Mouse (Mus musculus) hindbrain, embryonic 15.5 days (tissue): ENCODE data around the gene Iqcc. TPM values are rescaled to one million over a fixed set of nuclear protein-coding genes. Genes with fewer than 3 reads are reported as not detected.

Source experiments
- ATAC-seq: fragments of 200-750 bp; cut with Nextera tagmentation; 2 replicates; pipeline ENCODE4 v1.8.0; 2017; ENCODE audit warnings: low read depth, moderate number of reproducible peaks, moderate TSS enrichment; ENCODE audit not compliant: low FRiP score
- H3K27ac ChIP-seq: fragments of 300-500 bp; sonication (generic); replicated peaks from 2 replicates; pipeline ENCODE4 v1.5.1; 2015; ENCODE audit warnings: mild to moderate bottlenecking, inconsistent platforms
- H3K27me3 ChIP-seq: fragments of 300-500 bp; sonication (generic); 2 replicates; pipeline ENCODE4 v1.6.1; 2015; ENCODE audit warnings: control low read depth, inconsistent platforms
- H3K36me3 ChIP-seq: fragments of 300-500 bp; sonication (generic); 2 replicates; pipeline ENCODE4 v1.6.1; 2015; ENCODE audit warnings: control low read depth, inconsistent platforms
- H3K4me1 ChIP-seq: fragments of 300-500 bp; sonication (generic); replicated peaks from 2 replicates; pipeline ENCODE4 v1.6.1; 2015; ENCODE audit warnings: control low read depth, inconsistent platforms
- H3K4me2 ChIP-seq: fragments of 300-500 bp; sonication (generic); 2 replicates; pipeline ENCODE4 v1.6.1; 2015; ENCODE audit warnings: moderate library complexity, mild to moderate bottlenecking, inconsistent platforms
- H3K4me3 ChIP-seq: fragments of 300-500 bp; sonication (generic); 2 replicates; pipeline ENCODE4 v1.5.1; 2015; ENCODE audit warnings: mild to moderate bottlenecking, inconsistent platforms
- H3K9ac ChIP-seq: fragments of 300-500 bp; sonication (generic); 2 replicates; pipeline ENCODE4 v1.6.1; 2015; ENCODE audit warnings: inconsistent platforms
- H3K9me3 ChIP-seq: fragments of 300-500 bp; sonication (generic); 2 replicates; pipeline ENCODE4 v1.6.1; 2016; ENCODE audit warnings: control low read depth, inconsistent platforms
- WGBS: fragments of 180-500 bp; shearing (Covaris S2); methylation state at CpG from one replicate; pipeline ENCODE4 v1.1.7; 2015; 5-methylcytosine and 5-hydroxymethylcytosine counted together
- polyA plus RNA-seq: library from polyadenylated mRNA; unstranded; fragments of >200 nt; fragmentation: Nextera tagmentation; extraction: Ambion mirVana; gene quantifications from 2 replicates; pipeline ENCODE4 v1.2.1, GENCODE M21; 2015

The Iqcc gene
- polyA plus RNA-seq, 1 experiment from 2014 or later = 32.9 TPM

GRCm38 (mm10) chr4:129573093-129573370, 45.9 kb downstream of the Iqcc start:
- H3K9me3 ChIP-seq = no peaks in the 10 kb centered on the region
- H3K36me3 ChIP-seq = no peaks in the 10 kb centered on the region
- WGBS = 95% methylated on average over 4 of the region's 4 CpGs
- 0 out of 2 replicates have a peak, but pooled peaks cover 5% of the 10 kb centered on the region for H3K4me1 ChIP-seq
- ATAC-seq = no peak
- H3K27me3 ChIP-seq = no peaks in the 10 kb centered on the region
- H3K4me3 ChIP-seq = no peak overlapping the region
- no peak overlapping the region for H3K4me2 ChIP-seq
- no peak overlapping the region for H3K9ac ChIP-seq
- H3K27ac ChIP-seq = no peak overlapping the region

DNA sequence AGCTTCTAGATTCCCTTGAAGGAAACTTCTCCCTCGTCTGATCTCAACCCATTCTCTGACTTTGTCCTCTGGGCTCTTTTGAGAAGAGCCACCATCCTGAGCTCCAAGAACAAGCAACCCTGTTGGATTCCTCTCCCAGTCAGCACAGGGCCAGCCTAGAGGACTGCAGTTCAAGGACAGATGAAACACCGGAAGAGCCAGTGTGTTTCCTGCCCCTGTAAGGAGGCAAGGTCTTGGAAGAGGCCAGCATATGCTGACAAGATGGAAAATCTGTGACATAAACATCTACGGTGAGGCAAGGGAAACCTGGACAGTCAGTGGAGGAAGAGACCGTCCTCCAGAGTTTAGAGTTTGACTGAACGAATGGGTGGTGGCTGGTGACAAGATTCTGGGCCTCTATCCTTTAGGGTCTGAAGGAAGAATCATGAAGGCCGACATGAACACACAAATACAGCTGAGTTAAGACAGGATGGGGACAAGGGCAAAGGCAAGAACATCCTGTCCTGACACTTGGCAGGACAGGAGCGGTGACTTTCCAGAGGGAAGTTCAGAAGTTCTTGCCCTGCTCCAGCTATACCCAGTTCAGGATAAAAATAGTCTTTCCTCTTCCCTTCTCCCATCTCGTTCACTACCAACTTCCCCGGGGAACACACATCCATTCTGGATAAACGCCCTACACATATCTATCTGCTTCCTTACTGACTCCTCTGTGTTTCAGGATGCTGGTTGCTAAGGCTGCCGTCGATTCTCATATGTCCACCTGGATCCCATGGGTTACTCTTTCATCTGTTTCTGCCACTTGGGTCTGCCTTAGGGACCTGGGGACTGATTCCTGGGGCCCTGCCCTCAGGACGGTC, 46.4 kb downstream of the Iqcc start:
- H3K27me3 ChIP-seq = no peaks in the 10 kb centered on the region
- no peaks in the 10 kb centered on the region for H3K36me3 ChIP-seq
- H3K27ac ChIP-seq = no peak overlapping the region
- no peak overlapping the region for H3K9ac ChIP-seq
- WGBS = 84% methylated on average over 13 of the region's 13 CpGs
- H3K4me2 ChIP-seq = no peak overlapping the region
- no peak overlapping the region for H3K4me3 ChIP-seq
- ATAC-seq = no peak
- no peaks in the 10 kb centered on the region for H3K9me3 ChIP-seq
- H3K4me1 ChIP-seq = 0 out of 2 replicates have a peak, but pooled peaks cover 5% of the 10 kb centered on the region

GRCm38 (mm10) chr4:129571551-129572084, 47.3 kb downstream of the Iqcc start:
- no peak overlapping the region for H3K9ac ChIP-seq
- no peaks in the 10 kb centered on the region for H3K9me3 ChIP-seq
- no peak for ATAC-seq
- no peak overlapping the region for H3K27ac ChIP-seq
- 79% methylated on average over 8 of the region's 8 CpGs for WGBS
- no peaks in the 10 kb centered on the region for H3K36me3 ChIP-seq
- H3K4me1 ChIP-seq = no peaks in the 10 kb centered on the region
- no peak overlapping the region for H3K4me3 ChIP-seq
- H3K4me2 ChIP-seq = no peak overlapping the region
- no peaks in the 10 kb centered on the region for H3K27me3 ChIP-seq

DNA sequence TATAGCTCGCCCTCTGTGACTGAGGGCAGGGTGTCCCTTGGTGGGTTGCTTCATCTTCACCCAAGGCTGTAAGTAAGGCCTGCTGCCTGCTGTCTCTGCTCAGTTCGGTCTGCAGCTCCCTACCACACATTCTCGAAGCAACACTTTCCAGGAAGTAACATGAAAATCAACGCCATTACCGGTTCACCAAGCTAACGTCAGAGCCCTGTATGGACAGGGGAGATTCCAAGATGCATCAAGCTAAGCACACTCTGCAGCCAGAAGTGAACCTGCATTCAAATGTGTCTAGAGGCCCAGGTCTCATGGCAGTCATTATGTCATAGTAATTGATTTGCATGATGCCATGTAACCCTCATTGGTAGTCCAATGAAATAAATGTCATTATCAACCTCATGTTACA, 48.9 kb downstream of the Iqcc start:
- 88% methylated on average over 6 of the region's 6 CpGs for WGBS
- Histone ChIP-seq H3K27me3 (no peaks in the 10 kb centered on the region), H3K27ac (no peak overlapping the region), H3K9me3 (no peaks in the 10 kb centered on the region), H3K4me1 (no peaks in the 10 kb centered on the region), H3K9ac (no peak overlapping the region), H3K4me3 (no peak overlapping the region), H3K36me3 (no peaks in the 10 kb centered on the region), H3K4me2 (no peak overlapping the region)
- no peak for ATAC-seq

- H3K36me3 ChIP-seq = no peaks in the 10 kb centered on the region
- 94% methylated on average over 7 of the region's 7 CpGs for WGBS
- no peak overlapping the region for H3K9ac ChIP-seq
- no peak overlapping the region for H3K4me2 ChIP-seq
- no peaks in the 10 kb centered on the region for H3K27me3 ChIP-seq
- no peak overlapping the region for H3K4me3 ChIP-seq
- H3K4me1 ChIP-seq = no peaks in the 10 kb centered on the region
- no peak overlapping the region for H3K27ac ChIP-seq
- ATAC-seq = no peak
- no peaks in the 10 kb centered on the region for H3K9me3 ChIP-seq
These were observed 50.5 kb downstream of the Iqcc start for GRCm38 (mm10) chr4:129568366-129568765.

DNA sequence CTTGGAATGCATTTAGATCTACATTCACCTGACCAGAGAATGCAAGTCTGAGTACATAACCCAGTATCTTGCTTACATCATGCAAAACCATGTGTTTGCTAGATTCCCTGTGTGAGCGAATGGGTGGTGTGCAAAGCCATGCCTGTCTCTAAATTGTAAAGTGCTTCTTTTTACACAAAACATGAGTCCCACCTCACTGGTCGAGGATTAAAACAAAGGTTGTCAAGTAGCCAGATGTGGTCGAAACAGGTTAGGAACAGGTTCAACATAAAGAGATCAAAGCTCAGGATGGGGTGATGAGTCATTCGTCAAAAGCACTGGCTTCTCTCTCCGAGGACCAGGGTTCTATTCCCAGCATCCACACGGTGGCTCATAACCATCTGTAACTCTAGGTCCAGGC, 53.8 kb downstream of the Iqcc start:
- WGBS = 79% methylated on average over 6 of the region's 6 CpGs

More for the DNA sequence above, 53.8 kb downstream of the Iqcc start:
- no peaks in the 10 kb centered on the region for H3K9me3 ChIP-seq
- no peak for ATAC-seq
- H3K4me2 ChIP-seq = no peak overlapping the region
- H3K27me3 ChIP-seq = no peaks in the 10 kb centered on the region
- no peak overlapping the region for H3K4me3 ChIP-seq
- no peak overlapping the region for H3K9ac ChIP-seq
- no peaks in the 10 kb centered on the region for H3K36me3 ChIP-seq
- H3K27ac ChIP-seq = no peak overlapping the region
- H3K4me1 ChIP-seq = no peaks in the 10 kb centered on the region

Other genes starting within 250 kb of the Iqcc start
- 19.5 and 21.2 TPM in 2 replicates for gene Zbtb8a, start 241.0 kb downstream of the Iqcc start, polyA plus RNA-seq
- 15.7 and 17.1 TPM in 2 replicates for gene Zbtb8b, start 178.2 kb downstream of the Iqcc start, polyA plus RNA-seq
- gene Bsdc1, start 157.5 kb downstream of the Iqcc start, polyA plus RNA-seq = 35.3 and 37.4 TPM in 2 replicates
- gene Tssk3, start 128.1 kb downstream of the Iqcc start, polyA plus RNA-seq = 0.53 and 0.73 TPM in 2 replicates
- 0.39 and 0.87 TPM in 2 replicates for gene Fam229a, start 127.9 kb downstream of the Iqcc start, polyA plus RNA-seq
- 1,671 and 1,849 TPM in 2 replicates for gene Marcksl1, start 105.5 kb downstream of the Iqcc start, polyA plus RNA-seq
- gene Hdac1, start 76.4 kb downstream of the Iqcc start, polyA plus RNA-seq = 84.7 and 92.2 TPM in 2 replicates
- 11.7 and 13.6 TPM in 2 replicates for gene Lck, start 45.5 kb downstream of the Iqcc start, polyA plus RNA-seq
- 0.24 and 0.34 TPM in 2 replicates for gene Fam167b, start 40.5 kb downstream of the Iqcc start, polyA plus RNA-seq
- gene Eif3i, start 18.5 kb downstream of the Iqcc start, polyA plus RNA-seq = 203 and 206 TPM in 2 replicates
- 183 and 184 TPM in 2 replicates for gene Tmem234, start 18.4 kb downstream of the Iqcc start, polyA plus RNA-seq
- gene Dcdc2b, start 4.8 kb downstream of the Iqcc start, polyA plus RNA-seq = 3.4 and 3.6 TPM in 2 replicates
- gene Ccdc28b, start 4.8 kb upstream of the Iqcc start, polyA plus RNA-seq = 153 and 159 TPM in 2 replicates
- 45.6 and 45.9 TPM in 2 replicates for gene Txlna, start 22.0 kb upstream of the Iqcc start, polyA plus RNA-seq
- gene Kpna6, start 53.7 kb upstream of the Iqcc start, polyA plus RNA-seq = 17.4 and 19.1 TPM in 2 replicates
- 14.8 TPM in 2 replicates for gene Tmem39b, start 77.7 kb upstream of the Iqcc start, polyA plus RNA-seq
- 121 and 122 TPM in 2 replicates for gene Khdrbs1, start 123.2 kb upstream of the Iqcc start, polyA plus RNA-seq
- 228 and 238 TPM in 2 replicates for gene Ptp4a2, start 192.1 kb upstream of the Iqcc start, polyA plus RNA-seq